In the genomic region with DNA sequence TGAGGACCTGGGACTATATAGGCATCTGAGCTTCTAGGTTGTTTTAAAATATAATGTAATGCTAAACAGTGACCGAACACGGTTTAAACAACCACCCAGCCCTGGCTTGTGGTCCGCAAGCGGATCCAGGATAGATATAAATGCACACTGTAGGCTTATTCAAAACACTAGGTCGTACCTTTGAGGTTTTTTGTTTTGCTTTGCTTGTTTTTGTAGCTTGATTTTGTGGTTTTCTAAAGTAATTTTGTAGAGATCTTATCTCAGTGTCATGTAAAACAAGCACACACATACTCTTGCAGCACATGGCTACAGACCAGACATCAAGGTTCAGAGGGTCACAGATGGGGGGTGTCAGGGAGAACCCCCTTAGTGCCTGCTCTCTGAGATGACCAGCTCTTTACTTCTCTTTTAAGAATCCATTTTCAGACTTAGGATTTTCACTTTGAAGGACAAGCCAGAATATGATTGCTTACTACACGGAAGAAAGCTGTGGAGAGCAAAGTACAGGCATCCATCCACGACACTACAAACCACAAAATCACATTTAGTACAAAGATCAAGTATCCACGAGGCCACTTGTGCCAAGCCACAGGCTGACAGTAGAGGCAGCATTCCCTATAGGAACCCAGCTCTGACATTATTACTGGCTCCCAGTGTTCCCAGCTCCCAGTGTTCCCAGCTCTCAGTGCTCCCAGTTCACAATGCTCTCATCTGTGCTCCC, we compare ENCODE assay signal across 16 mouse cellular contexts.
DNase-seq lines count a peak whose midpoint lies in the region; ATAC-seq and TF ChIP-seq lines count a peak whose summit lies in the region.
"Had no signal": no experiment of that assay in that cellular context is flagged by ENCODE, and none has a peak within 500 bp of the region (broad histone marks: within the 10 kb centered on the region; RNA-seq: fewer than 3 reads in every experiment).

No protein-coding gene starts in this region.

- 61% methylated on average over 8 of the region's 8 CpGs for WGBS in intestine, postnatal 0 days
- 70% methylated on average over 8 of the region's 8 CpGs for WGBS in intestine, embryonic 15.5 days

- no peak overlapping the region for H3ac ChIP-seq in myocyte (ENCODE audit: control insufficient read depth, insufficient read length)

- no peak overlapping the region for H3K4me2 ChIP-seq in intestine, postnatal 0 days (replicated peaks; ENCODE audit: low read depth)
- no peak overlapping the region for H3K4me2 ChIP-seq in intestine, embryonic 15.5 days (replicated peaks)
- H3K4me2 ChIP-seq in myocyte (ENCODE audit: low read depth), result peak overlapping the region; percentile 22
- H3K4me2 ChIP-seq: lung, embryonic 15.5 days; midbrain, embryonic 13.5 days; neural tube, embryonic 15.5 days had no signal

- TF ChIP-seq CTCF in intestine, postnatal 0 days (IDR thresholded peaks at IDR 0.05; ENCODE audit: low read depth), result 0 out of 2 replicates have a peak, but pooled peaks have one; percentile 14

- H3K4me3 ChIP-seq in intestine, postnatal 0 days (ENCODE audit: low read depth, low read length), result no peak overlapping the region
- H3K4me3 ChIP-seq in intestine, embryonic 15.5 days (replicated peaks), result no peak overlapping the region
- H3K4me3 ChIP-seq in myocyte, result no peak overlapping the region
- H3K4me3 ChIP-seq: heart, adult 2 months; hindbrain, embryonic 10.5 days; lung, embryonic 15.5 days; midbrain, embryonic 13.5 days; neural tube, embryonic 15.5 days had no signal

- DNase-seq in CD4-positive, CD25-positive, alpha-beta regulatory T cell, adult 2 months (ENCODE audit: low read depth, low spot score), result peak; percentile 9
- peak; percentile 38 for DNase-seq in adipocyte (ENCODE audit: low spot score)
- no peak for DNase-seq in yolk sac, embryonic 10.5 days (ENCODE audit: low spot score)
- no peak for DNase-seq in gastrocnemius, adult 8-10 months (ENCODE audit: low spot score in 2 of 2)
- no peak for DNase-seq in Muller cell, postnatal 12 days (ENCODE audit: inconsistent ontology term)

- H3K79me2 ChIP-seq in myocyte (ENCODE audit: control insufficient read depth, insufficient read depth), result no peaks in the 10 kb centered on the region

- H3K9ac ChIP-seq in intestine, postnatal 0 days (ENCODE audit: low read depth, low read length), result no peak overlapping the region
- H3K9ac ChIP-seq in intestine, embryonic 15.5 days, result no peak overlapping the region
- H3K9ac ChIP-seq: liver, embryonic 14.5 days; lung, embryonic 15.5 days; midbrain, embryonic 13.5 days; neural tube, embryonic 15.5 days had no signal

- no peaks in the 10 kb centered on the region for H3K36me3 ChIP-seq in intestine, postnatal 0 days (ENCODE audit: control insufficient read depth, insufficient read depth)
- no peaks in the 10 kb centered on the region for H3K36me3 ChIP-seq in intestine, embryonic 15.5 days
- H3K36me3 ChIP-seq in myocyte (ENCODE audit: control insufficient read depth, insufficient read depth), result no peaks in the 10 kb centered on the region
- H3K36me3 ChIP-seq: G1E; hindbrain, embryonic 10.5 days; lung, embryonic 15.5 days; midbrain, embryonic 13.5 days; neural tube, embryonic 15.5 days had no signal

- TF ChIP-seq POLR2A in myocyte (IDR thresholded peaks at IDR 0.05; ENCODE audit: insufficient read length, low read depth), result no peak

- H3K9me3 ChIP-seq in intestine, postnatal 0 days (ENCODE audit: control insufficient read depth), result no peaks in the 10 kb centered on the region
- H3K9me3 ChIP-seq in intestine, embryonic 15.5 days, result no peaks in the 10 kb centered on the region
- H3K9me3 ChIP-seq: hindbrain, embryonic 10.5 days; lung, embryonic 15.5 days; midbrain, embryonic 13.5 days; neural tube, embryonic 15.5 days had no signal

- 0 out of 2 replicates have a peak, but pooled peaks cover 3% of the 10 kb centered on the region for H3K27me3 ChIP-seq in intestine, postnatal 0 days (replicated peaks; ENCODE audit: control insufficient read depth, insufficient read depth, low read length)
- H3K27me3 ChIP-seq in intestine, embryonic 15.5 days (replicated peaks), result no peaks in the 10 kb centered on the region
- H3K27me3 ChIP-seq in myocyte (ENCODE audit: control insufficient read depth, insufficient read depth, insufficient read length), result peaks cover 12% of the 10 kb centered on the region
- H3K27me3 ChIP-seq: lung, embryonic 15.5 days; midbrain, embryonic 13.5 days; neural tube, embryonic 15.5 days had no signal

- H3K4me1 ChIP-seq in intestine, postnatal 0 days (replicated peaks; ENCODE audit: control insufficient read depth, insufficient read depth, low read length), result no peaks in the 10 kb centered on the region
- H3K4me1 ChIP-seq in intestine, embryonic 15.5 days (replicated peaks), result no peaks in the 10 kb centered on the region
- H3K4me1 ChIP-seq: hindbrain, embryonic 10.5 days; lung, embryonic 15.5 days; midbrain, embryonic 13.5 days; neural tube, embryonic 15.5 days had no signal

- 0 out of 2 replicates have a peak, but pooled peaks have one; percentile 22 for ATAC-seq in intestine, postnatal 0 days
- no peak for ATAC-seq in intestine, embryonic 15.5 days
- ATAC-seq: forebrain, embryonic 14.5 days; midbrain, embryonic 13.5 days had no signal

- H3K27ac ChIP-seq in intestine, postnatal 0 days (ENCODE audit: low read depth, low read length), result no peak overlapping the region
- H3K27ac ChIP-seq in intestine, embryonic 15.5 days, result no peak overlapping the region
- H3K27ac ChIP-seq: heart, adult 2 months; hindbrain, embryonic 10.5 days; liver, embryonic 14.5 days; lung, embryonic 15.5 days; midbrain, embryonic 13.5 days; neural tube, embryonic 15.5 days had no signal

TF ChIP-seq in myocyte, 11 proteins besides CTCF, POLR2A, EP300 and RAD21:
- TF ChIP-seq SRF (IDR thresholded peaks at IDR 0.05; ENCODE audit: control insufficient read depth, insufficient read length, low read depth) (no peak), MAX (IDR thresholded peaks at IDR 0.05; ENCODE audit: low read depth) (no peak), USF1 (IDR thresholded peaks at IDR 0.05; ENCODE audit: low read depth) (no peak), POLR2AphosphoS2 (IDR thresholded peaks at IDR 0.05; ENCODE audit: insufficient read length, low read depth) (no peak), TCF3 (IDR thresholded peaks at IDR 0.05; ENCODE audit: insufficient read length, low read depth) (no peak), MYOD1 (IDR thresholded peaks at IDR 0.05; ENCODE audit: control insufficient read depth in 1 of 3, insufficient read length in 2 of 3, low read depth in 2 of 3) (no peak), TCF12 (IDR thresholded peaks at IDR 0.05; ENCODE audit: insufficient read depth, poor library complexity, severe bottlenecking) (no peak), MYOG (IDR thresholded peaks at IDR 0.05; ENCODE audit: control insufficient read depth in 1 of 3, insufficient read depth in 1 of 3, insufficient read length in 2 of 3, low read depth in 2 of 3) (no peak), CEBPB (IDR thresholded peaks at IDR 0.05; ENCODE audit: insufficient read depth, poor library complexity, severe bottlenecking) (no peak), REST (IDR thresholded peaks at IDR 0.05; ENCODE audit: insufficient read depth, insufficient read length) (no peak), E2F4 (IDR thresholded peaks at IDR 0.05; ENCODE audit: insufficient read depth) (no peak)

Comparison
In these comparisons a context has a peak if more than half of its experiments do, and no peak if none do; other contexts are left out.
1. DNase-seq: peak in CD4-positive, CD25-positive, alpha-beta regulatory T cell, adult 2 months (single experiment) and adipocyte (single experiment); none in yolk sac, embryonic 10.5 days (single experiment), gastrocnemius, adult 8-10 months (0 of 2) and Muller cell, postnatal 12 days (single experiment).